Mouse (Mus musculus): ENCODE data around the gene Ptprg.

DNA sequence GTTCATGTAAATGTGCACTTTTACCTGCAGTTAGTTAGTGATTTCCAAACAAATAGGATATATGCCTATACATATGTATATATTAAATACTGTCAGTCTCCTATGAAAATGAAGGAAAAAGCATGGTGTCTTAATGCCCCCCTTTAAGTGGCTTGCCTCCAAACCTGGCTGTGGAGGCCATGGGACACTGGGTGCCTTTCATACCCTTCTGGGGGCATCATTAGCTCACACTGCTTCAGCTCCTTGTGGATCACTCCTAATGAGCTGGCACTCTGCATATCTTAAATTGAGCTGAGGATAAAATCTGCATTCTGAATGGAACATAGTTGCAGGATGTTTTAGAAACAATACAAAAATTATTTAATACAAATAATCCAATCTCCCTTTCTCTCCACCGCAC is 136.7 kb downstream of the Ptprg start:
- TF ChIP-seq CTCF (conservative IDR thresholded peaks at IDR 0.05; ENCODE audit: low read length) (no peak), NANOG (IDR thresholded peaks at IDR 0.05; ENCODE audit: borderline replicate concordance, low read length) (no peak)

Measured in E14TG2a.4 (cell line).